Mouse (Mus musculus) bone marrow macrophage, adult 2 months (primary cell): ENCODE data around the gene Zfp239.

Experiments
- CTCF ChIP-seq: IDR thresholded peaks from 2 replicates; pipeline ENCODE4 v1.5.1; 2012; ENCODE audit warnings: low read depth, mild to moderate bottlenecking, low read length, moderate library complexity
- POLR2A ChIP-seq: IDR thresholded peaks from 2 replicates; pipeline ENCODE4 v1.6.1; 2012; ENCODE audit warnings: mild to moderate bottlenecking, low read depth, low read length, borderline replicate concordance

DNA sequence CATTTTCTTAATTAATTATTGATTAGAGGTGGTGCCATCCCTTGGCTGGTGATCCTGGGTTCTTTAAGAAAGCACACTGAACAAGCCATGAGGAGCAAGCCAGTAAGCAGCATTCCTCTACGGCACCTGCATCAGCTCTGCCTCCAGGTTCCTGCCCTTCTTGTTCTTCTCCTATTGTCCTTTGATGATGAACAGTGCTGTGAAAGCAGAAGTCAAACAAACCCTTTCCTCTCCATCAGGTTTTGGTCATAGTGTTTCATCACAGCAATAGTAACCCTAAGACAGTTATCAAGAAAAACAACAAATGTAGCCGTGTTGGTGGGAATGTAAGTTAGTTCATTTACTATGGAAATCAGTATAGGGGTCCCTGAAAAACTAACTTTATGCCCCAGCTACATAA, 31.5 kb downstream of the Zfp239 start:
- TF ChIP-seq POLR2A, result no peak
- no peak for TF ChIP-seq CTCF
